Mouse (Mus musculus) embryonic facial prominence, embryonic 12.5 days (tissue): ENCODE data around the gene Them5. TPM values are rescaled to one million over a fixed set of nuclear protein-coding genes. Genes with fewer than 3 reads are reported as not detected.
A peak's percentile ranks its signal among the peaks of the same experiment; 100 is the strongest.

Experiments
- ATAC-seq: fragments of 200-750 bp; cut with Nextera tagmentation; 2 replicates; pipeline ENCODE4 v1.8.0; 2017; ENCODE audit not compliant: insufficient number of reproducible peaks, insufficient read depth, low FRiP score, low TSS enrichment
- H3K27ac ChIP-seq: fragments of 300-500 bp; sonication (generic); 2 replicates; pipeline ENCODE4 v1.5.1; 2016; ENCODE audit warnings: mild to moderate bottlenecking
- H3K27me3 ChIP-seq: fragments of 300-500 bp; sonication (generic); 2 replicates; pipeline ENCODE4 v1.6.1; 2016; ENCODE audit warnings: mild to moderate bottlenecking, moderate library complexity
- H3K36me3 ChIP-seq: fragments of 300-500 bp; sonication (generic); 2 replicates; pipeline ENCODE4 v1.6.1; 2016; ENCODE audit warnings: mild to moderate bottlenecking
- H3K4me1 ChIP-seq: fragments of 300-500 bp; sonication (generic); 2 replicates; pipeline ENCODE4 v1.6.1; 2016
- H3K4me2 ChIP-seq: fragments of 300-500 bp; sonication (generic); replicated peaks from 2 replicates; pipeline ENCODE4 v1.6.1; 2016; ENCODE audit warnings: mild to moderate bottlenecking, moderate library complexity
- H3K4me3 ChIP-seq: fragments of 300-500 bp; sonication (generic); 2 replicates; pipeline ENCODE4 v1.5.1; 2016; ENCODE audit warnings: mild to moderate bottlenecking
- H3K9ac ChIP-seq: fragments of 300-500 bp; sonication (generic); 2 replicates; pipeline ENCODE4 v1.6.1; 2016; ENCODE audit warnings: mild to moderate bottlenecking, moderate library complexity
- H3K9me3 ChIP-seq: fragments of 300-500 bp; sonication (generic); 2 replicates; pipeline ENCODE4 v1.6.1; 2016; ENCODE audit warnings: mild to moderate bottlenecking, moderate library complexity
- WGBS: fragments of 180-500 bp; shearing (Covaris S2); methylation state at CpG from one replicate; pipeline ENCODE4 v1.1.7; 2016; 5-methylcytosine and 5-hydroxymethylcytosine counted together
- polyA plus RNA-seq: library from polyadenylated mRNA; unstranded; fragments of >200 nt; fragmentation: Nextera tagmentation; extraction: Ambion mirVana; gene quantifications from 2 replicates; pipeline ENCODE4 v1.2.1, GENCODE M21; 2016

Gene Them5
- not detected in 2 replicates for polyA plus RNA-seq

DNA sequence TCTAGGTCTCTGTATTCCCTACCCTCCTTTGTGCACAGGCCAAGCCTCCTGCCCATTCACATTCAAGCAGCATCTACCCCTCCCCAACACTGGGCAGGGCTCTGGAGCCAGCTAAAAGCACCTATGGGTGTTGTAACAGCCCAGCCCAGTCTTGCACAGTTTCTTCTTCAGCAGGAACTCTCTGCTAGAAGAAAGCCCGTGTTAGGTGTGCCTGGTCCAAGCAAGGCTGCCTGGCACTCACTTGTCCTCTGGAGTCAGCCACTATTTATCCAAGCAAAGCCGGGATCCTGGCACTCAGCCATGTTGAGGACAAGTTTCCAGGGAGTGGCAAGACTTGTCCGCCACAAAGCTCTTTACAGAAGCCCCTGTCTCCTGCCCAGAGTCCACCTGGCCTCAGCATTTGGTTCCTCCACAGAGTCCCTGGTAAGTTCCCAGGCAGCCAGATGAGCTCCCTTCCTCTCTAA, at the start of gene Them5:
Them5 (plus strand) TSS at position 141 of the 464 bp plus-strand sequence.
- no peaks in the 10 kb centered on the region for H3K27me3 ChIP-seq
- no peak within 1 kb of the TSS for H3K4me3 ChIP-seq
- H3K9me3 ChIP-seq, result no peaks in the 10 kb centered on the region
- 60% methylated on average over 3 of the region's 3 CpGs for WGBS
- no peak for ATAC-seq
- no peak within 1 kb of the TSS for H3K9ac ChIP-seq
- no peak within 1 kb of the TSS for H3K27ac ChIP-seq
- H3K36me3 ChIP-seq, result no peaks in the 10 kb centered on the region
- H3K4me2 ChIP-seq, result no peak within 1 kb of the TSS
- H3K4me1 ChIP-seq, result no peaks in the 10 kb centered on the region

DNA sequence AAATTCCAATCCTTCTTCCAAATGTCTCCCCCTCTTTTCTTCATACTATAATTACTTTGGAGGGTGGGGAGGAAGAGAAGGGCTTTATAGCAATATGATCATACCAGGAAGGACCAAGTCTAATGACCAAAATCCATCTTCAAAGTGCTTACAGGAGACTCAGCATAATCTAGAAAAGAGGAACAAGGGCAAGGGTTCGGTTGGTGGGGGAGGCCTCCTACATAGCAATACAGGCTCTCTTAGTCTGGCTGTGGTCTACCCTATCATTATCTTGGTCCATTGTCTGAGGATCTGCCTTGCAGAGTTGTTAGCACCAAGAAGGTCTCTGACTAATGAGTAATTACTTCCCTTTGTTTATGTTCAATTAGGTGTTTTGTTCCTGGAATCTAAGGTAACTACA, 36.4 kb upstream of the Them5 start:
- Histone ChIP-seq H3K27ac (no peak overlapping the region), H3K4me1 (no peaks in the 10 kb centered on the region), H3K4me2 (no peak overlapping the region), H3K9me3 (no peaks in the 10 kb centered on the region), H3K36me3 (no peaks in the 10 kb centered on the region), H3K9ac (no peak overlapping the region), H3K4me3 (no peak overlapping the region), H3K27me3 (no peaks in the 10 kb centered on the region)
- ATAC-seq, result no peak
- WGBS, result 62% methylated on average over 1 of the region's 1 CpGs

DNA sequence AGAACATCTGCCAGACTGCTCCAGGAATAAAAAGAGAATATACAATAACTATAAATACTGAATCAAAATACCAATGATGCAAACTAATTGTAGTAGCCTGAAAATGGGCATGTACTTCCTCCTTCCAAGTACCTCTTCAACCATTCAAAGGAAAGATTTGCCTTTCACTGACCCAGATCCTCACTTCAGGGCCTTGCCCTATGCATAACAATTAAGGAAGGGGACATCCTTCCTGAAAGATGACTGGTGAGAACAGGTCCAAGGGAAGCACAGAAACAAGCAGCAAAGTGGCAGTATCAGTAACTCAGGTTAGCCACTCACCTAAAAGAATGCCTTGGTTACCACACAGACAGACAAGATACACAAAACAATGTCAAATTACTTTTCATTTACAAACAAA, 34.9 kb upstream of the Them5 start:
- Histone ChIP-seq H3K4me1 (no peaks in the 10 kb centered on the region), H3K4me2 (no peak overlapping the region), H3K4me3 (no peak overlapping the region), H3K36me3 (no peaks in the 10 kb centered on the region), H3K9me3 (no peaks in the 10 kb centered on the region), H3K9ac (no peak overlapping the region), H3K27ac (no peak overlapping the region), H3K27me3 (no peaks in the 10 kb centered on the region)
- no peak for ATAC-seq

DNA sequence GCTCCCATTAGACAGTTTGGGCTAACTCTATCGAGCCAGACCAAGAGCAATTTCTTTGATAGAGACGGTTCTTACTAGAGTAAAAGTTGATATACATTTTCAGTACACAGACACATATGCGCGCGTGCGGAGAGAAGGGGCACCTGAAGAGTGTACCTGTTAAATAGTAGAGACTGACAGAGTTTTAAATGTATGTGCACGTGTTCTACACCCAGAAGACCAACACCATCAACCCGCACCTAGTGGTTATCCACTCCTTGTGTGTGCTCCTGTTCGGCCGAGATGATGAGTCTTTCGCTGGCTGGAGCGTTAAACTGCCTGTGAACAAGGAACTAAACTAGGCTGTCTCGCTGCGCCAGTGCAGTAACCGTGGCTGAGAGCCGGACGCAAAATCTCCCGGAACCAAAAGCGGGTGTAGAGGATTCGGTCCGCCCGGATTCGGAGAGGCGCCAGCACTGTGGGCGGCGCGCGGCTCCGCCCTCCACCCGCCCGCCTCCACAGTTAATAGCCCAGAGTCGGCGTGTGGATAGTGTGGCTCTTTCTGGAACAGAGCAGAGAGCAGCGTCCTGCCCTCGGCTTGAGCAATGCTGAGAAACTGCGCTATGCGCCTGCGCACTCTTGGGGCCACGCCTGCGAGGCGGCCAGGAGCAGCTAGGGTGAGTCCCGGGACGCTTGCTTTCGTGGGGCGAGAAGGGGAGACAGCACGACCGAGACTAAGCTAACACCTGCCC, 32.1 kb upstream of the Them5 start, which contains the start of gene Them4:
Them4 (plus strand) TSS at position 457 of the 731 bp plus-strand sequence.
- no peaks in the 10 kb centered on the region for H3K4me1 ChIP-seq
- WGBS, result 2% methylated on average over 47 of the region's 47 CpGs

DNA sequence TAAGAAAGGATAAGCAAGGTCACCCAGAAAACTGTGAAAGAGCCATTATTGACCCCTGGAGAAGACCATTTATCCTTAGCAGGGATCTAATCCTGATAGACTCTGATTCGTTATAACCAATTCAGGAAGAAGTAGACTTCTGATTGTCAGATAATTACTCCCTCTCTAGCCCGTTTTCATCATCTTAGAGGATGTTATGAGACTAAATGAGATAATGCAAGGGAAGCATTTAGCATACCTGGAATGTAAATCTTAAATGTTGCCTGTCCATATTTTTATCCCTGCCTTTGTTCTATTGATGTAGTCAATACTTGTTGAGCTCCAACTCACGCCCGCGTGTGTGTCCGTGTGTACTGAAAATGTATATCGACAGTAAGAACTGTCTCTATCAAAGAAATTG, 31.4 kb upstream of the Them5 start:
- ATAC-seq, result no peak
- H3K4me3 ChIP-seq, result peak overlapping the region; percentile 62
- WGBS, result 53% methylated on average over 7 of the region's 7 CpGs
- H3K9ac ChIP-seq, result peak overlapping the region; percentile 64
- H3K36me3 ChIP-seq, result no peaks in the 10 kb centered on the region
- H3K9me3 ChIP-seq, result no peaks in the 10 kb centered on the region
- no peaks in the 10 kb centered on the region for H3K27me3 ChIP-seq
- H3K4me2 ChIP-seq, result peak overlapping the region; percentile 60
- H3K27ac ChIP-seq, result peak overlapping the region; percentile 83
- no peaks in the 10 kb centered on the region for H3K4me1 ChIP-seq

More for the DNA sequence above, 32.1 kb upstream of the Them5 start, which contains the start of gene Them4:
- Histone ChIP-seq H3K9me3 (no peaks in the 10 kb centered on the region), H3K9ac (peak within 1 kb of the TSS; percentile 64), H3K27me3 (no peaks in the 10 kb centered on the region), H3K4me3 (peak within 1 kb of the TSS; percentile 62), H3K4me2 (peak within 1 kb of the TSS; percentile 60), H3K27ac (peak within 1 kb of the TSS; percentile 83), H3K36me3 (no peaks in the 10 kb centered on the region)
- ATAC-seq, result peak; percentile 100

DNA sequence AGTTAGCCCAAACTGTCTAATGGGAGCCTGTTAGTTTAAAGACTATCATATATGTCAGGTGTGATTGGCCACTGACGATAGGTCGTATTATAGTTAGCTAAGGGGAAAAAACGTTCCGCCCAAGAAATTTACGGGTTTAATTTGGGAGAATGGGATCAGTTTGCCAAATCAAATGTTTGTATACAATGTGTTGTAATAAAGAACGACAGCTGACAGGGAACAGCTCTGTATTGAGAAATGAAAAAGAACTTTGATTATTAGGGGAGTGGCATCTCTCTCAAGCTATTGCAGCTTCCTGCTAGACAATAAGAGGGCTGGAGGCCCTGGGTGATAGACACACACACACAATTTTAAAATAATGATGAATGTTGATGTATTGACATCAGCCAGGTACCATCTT, 31.0 kb upstream of the Them5 start:
- Histone ChIP-seq H3K36me3 (no peaks in the 10 kb centered on the region), H3K9ac (no peak overlapping the region), H3K9me3 (no peaks in the 10 kb centered on the region), H3K4me3 (peak overlapping the region; percentile 62), H3K27ac (no peak overlapping the region), H3K4me2 (peak overlapping the region; percentile 60), H3K4me1 (no peaks in the 10 kb centered on the region), H3K27me3 (no peaks in the 10 kb centered on the region)
- 76% methylated on average over 6 of the region's 6 CpGs for WGBS
- no peak for ATAC-seq

DNA sequence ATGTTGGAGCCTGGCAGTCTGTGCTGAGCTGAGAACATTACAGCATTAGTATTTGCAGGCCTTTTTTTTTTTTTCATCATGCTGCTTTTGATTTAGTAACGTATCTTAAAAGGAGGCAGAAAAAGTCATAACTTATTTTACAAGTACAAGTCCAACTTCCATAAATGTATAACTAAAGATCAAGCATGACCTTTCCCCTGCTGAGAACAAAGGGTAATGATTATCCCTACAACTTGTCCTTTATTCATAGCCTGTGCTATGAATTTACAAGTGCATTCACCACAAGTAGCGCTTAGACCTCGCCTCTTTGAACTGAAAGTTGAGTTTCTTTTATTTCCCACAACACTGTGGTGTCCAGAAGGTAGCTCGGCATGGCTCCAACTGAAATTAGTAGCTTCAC, 30.5 kb upstream of the Them5 start:
- H3K9ac ChIP-seq, result no peak overlapping the region
- no peak overlapping the region for H3K27ac ChIP-seq
- no peak for ATAC-seq
- no peaks in the 10 kb centered on the region for H3K27me3 ChIP-seq
- H3K4me1 ChIP-seq, result no peaks in the 10 kb centered on the region
- 82% methylated on average over 4 of the region's 4 CpGs for WGBS
- no peak overlapping the region for H3K4me3 ChIP-seq
- no peaks in the 10 kb centered on the region for H3K36me3 ChIP-seq
- H3K9me3 ChIP-seq, result no peaks in the 10 kb centered on the region
- no peak overlapping the region for H3K4me2 ChIP-seq

DNA sequence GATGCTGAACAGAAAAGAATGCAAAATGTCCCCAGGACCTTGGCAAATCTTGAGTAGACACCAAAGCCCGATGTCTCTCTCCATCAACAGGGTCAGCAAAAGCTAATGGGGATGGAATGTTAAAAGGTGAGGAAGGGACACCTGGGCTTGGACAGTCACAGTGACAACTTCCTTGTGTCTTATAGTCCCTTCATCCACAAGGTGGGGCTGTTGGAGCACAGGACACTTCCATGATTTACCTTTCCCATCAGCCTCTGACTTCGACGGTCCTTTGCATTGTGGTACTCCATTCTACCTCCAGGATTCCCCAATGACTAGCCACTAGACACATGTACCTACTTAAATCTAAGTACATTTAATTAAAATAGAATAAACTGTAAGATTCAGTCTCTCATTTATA, 13.2 kb upstream of the Them5 start:
- H3K4me3 ChIP-seq, result no peak overlapping the region
- no peaks in the 10 kb centered on the region for H3K27me3 ChIP-seq
- no peak for ATAC-seq
- H3K36me3 ChIP-seq, result peaks cover 8% of the 10 kb centered on the region; the same call in 1 of the 2 replicates
- H3K4me1 ChIP-seq, result no peaks in the 10 kb centered on the region
- no peak overlapping the region for H3K9ac ChIP-seq
- H3K9me3 ChIP-seq, result no peaks in the 10 kb centered on the region
- 64% methylated on average over 3 of the region's 3 CpGs for WGBS
- no peak overlapping the region for H3K4me2 ChIP-seq
- no peak overlapping the region for H3K27ac ChIP-seq

DNA sequence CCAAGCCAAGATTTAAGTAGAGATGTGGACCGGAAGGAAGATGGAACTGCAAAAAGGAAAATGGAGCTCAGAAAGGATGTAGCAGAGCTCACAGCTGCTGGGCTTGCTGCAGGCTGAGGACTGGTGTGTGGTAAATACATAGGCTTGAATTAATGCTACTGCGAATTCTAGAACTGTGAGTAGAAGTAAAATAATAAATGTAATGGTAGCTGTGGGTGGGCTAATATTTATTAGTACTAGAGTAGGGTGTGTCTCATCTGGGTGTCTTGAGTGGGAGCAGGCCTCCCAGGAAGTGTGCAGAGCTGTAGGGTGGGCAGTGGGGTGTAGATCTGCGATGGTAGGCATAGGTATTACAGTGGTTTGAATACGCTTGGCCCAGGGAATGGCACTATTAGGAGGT, 7.5 kb upstream of the Them5 start:
- no peak overlapping the region for H3K4me3 ChIP-seq
- no peak overlapping the region for H3K9ac ChIP-seq
- no peak for ATAC-seq
- no peak overlapping the region for H3K4me2 ChIP-seq
- H3K9me3 ChIP-seq, result no peaks in the 10 kb centered on the region
- WGBS, result 90% methylated on average over 4 of the region's 4 CpGs
- peaks cover 6% of the 10 kb centered on the region; the same call in 1 of the 2 replicates for H3K36me3 ChIP-seq
- no peak overlapping the region for H3K27ac ChIP-seq
- no peaks in the 10 kb centered on the region for H3K27me3 ChIP-seq
- H3K4me1 ChIP-seq, result no peaks in the 10 kb centered on the region

DNA sequence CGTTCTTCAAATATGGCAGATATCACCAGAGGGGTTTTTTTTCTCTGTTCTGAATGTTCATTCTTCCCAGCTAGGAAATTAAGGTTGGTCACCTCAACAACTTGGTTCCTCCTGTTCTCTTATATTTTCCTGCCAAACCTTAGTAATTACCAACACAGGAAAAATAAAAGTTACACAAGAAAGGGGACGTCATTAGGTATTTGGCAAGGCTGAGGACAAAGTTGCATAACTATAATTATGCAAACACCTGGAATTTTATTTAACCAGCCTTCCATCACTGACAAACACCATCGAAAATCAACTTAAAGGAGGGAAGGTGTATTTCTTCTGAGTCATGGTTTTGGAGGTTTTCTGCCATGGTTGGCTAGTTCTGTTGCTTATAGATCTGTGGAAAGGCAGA, 3.4 kb upstream of the Them5 start:
- no peak overlapping the region for H3K9ac ChIP-seq
- WGBS, result 88% methylated on average over 3 of the region's 3 CpGs
- no peaks in the 10 kb centered on the region for H3K9me3 ChIP-seq
- no peak overlapping the region for H3K27ac ChIP-seq
- no peaks in the 10 kb centered on the region for H3K27me3 ChIP-seq
- H3K36me3 ChIP-seq, result no peaks in the 10 kb centered on the region
- H3K4me3 ChIP-seq, result no peak overlapping the region
- no peak for ATAC-seq
- H3K4me1 ChIP-seq, result no peaks in the 10 kb centered on the region
- H3K4me2 ChIP-seq, result no peak overlapping the region

DNA sequence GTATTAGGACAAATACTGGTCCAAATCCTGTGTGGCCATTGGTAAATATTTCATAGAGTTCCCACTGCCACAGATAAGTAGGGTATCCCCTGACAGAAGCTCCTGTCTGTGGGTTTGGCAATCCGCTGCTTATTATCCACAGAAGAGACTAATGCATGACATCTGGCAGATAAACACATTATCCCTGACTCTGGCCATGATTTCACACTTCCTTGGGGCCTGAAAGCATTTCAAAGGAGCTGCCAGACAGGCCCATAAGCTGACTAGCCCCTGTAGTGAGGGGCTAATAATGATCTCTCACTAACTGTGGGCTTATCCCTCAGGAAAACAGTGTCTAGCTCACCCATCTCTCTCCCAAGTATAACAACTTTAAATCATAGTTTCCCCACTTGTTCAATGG, 653 bp downstream of the Them5 start:
- Histone ChIP-seq H3K9ac (no peak overlapping the region), H3K4me2 (no peak overlapping the region), H3K36me3 (no peaks in the 10 kb centered on the region), H3K9me3 (no peaks in the 10 kb centered on the region), H3K4me1 (no peaks in the 10 kb centered on the region), H3K27me3 (no peaks in the 10 kb centered on the region), H3K27ac (no peak overlapping the region), H3K4me3 (no peak overlapping the region)
- 65% methylated on average over 1 of the region's 1 CpGs for WGBS
- ATAC-seq, result no peak

DNA sequence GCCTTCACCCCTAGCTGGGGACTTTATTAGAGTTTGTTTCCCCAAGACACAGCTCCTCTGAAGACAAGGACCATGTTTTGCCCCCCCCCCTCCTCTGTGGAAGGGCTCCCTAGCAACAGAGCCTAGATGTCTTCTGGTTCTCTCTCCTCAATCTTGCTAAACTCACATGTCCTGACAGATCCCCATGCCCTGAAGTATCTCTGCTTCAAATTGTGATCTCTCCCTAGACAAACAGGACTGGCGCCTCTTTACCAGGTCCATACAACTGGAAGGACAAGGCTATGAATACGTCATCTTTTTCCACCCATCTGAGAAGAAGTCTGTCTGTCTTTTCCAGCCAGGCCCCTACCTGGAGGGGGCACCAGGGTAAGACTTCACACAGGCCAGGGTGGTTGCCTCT, 2.3 kb downstream of the Them5 start:
- no peaks in the 10 kb centered on the region for H3K9me3 ChIP-seq
- H3K36me3 ChIP-seq, result no peaks in the 10 kb centered on the region
- 73% methylated on average over 2 of the region's 2 CpGs for WGBS
- no peak overlapping the region for H3K4me3 ChIP-seq
- no peak overlapping the region for H3K4me2 ChIP-seq
- no peaks in the 10 kb centered on the region for H3K4me1 ChIP-seq
- no peaks in the 10 kb centered on the region for H3K27me3 ChIP-seq
- no peak overlapping the region for H3K9ac ChIP-seq
- no peak overlapping the region for H3K27ac ChIP-seq
- ATAC-seq, result no peak
